Mouse (Mus musculus): ENCODE data around the gene Per2. TPM values are rescaled to one million over a fixed set of nuclear protein-coding genes. Genes with fewer than 3 reads are reported as not detected.

The Per2 gene
- total RNA-seq, 1 experiment from 2014 or later, result 42.3 TPM

DNA sequence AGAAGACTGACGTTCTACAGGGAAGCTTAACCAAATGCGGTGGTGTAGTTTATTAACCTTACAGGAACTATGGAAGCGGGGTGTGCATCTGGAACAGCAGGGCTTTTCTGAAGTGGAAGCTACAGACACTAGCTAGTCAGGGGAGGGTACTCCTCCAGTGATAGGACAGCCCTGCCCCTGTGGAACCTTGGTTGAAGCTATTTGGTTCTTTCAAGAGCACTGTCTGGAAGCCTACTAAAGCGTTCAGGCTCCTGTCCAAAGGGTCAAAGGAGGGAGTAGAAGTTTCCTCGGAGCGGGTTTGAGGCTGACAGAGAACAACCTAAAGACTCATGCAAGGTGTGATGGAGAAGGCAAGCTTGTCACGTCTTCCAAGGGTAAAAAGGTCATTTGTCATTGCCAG, 945 bp upstream of the Per2 start:
- no peak for DNase-seq

DNA sequence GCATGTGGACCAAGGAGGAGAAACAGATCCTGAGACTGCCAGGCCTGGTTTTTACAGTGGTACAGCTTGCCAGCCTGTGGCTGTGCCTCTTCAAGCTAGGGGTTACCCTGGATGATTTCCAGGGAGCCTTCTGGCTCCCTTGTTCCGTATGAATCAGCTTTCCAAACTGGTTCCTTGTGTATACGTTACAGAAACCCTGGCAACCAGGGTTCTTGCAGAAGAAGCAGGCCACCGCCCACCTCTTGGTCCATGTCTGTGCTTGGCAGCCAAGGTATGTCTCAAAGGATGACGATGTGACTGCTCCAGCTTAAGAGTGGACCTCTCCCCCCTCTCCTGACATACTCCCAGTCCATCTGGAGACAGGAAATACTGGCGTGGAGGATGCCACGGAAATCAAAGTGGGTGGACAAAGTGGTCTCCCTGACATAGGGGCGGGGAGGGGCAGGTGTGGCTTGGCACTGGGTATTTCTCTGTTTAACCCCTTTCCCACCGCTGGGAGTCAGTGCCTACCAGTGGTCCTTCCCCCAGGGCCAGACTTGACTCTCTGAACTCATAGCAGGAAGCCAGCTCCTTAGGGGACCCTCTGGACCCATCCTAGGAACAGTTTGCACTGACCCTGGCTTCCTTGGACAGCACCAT, 782 bp downstream of the Per2 start:
- peak; percentile 64 for DNase-seq

DNA sequence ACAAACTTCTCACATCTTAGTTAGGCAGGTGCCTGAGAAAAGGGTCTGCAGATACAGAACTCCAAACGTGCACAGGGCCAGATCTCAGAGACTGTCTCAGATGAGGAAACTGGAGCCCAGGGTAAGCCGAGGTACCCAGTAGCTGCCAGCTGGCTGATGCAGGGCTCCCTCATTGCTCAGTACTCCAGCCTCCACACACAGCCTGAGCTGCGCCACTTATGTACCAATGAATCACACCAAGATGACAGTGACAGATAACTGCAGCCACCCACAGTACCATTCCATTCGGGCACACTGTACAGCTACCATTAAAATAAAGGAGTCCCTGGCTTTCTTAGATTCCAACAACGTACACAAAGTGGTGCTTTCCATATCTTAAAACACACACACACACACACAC, 1.4 kb downstream of the Per2 start:
- peak; percentile 71 for DNase-seq

DNA sequence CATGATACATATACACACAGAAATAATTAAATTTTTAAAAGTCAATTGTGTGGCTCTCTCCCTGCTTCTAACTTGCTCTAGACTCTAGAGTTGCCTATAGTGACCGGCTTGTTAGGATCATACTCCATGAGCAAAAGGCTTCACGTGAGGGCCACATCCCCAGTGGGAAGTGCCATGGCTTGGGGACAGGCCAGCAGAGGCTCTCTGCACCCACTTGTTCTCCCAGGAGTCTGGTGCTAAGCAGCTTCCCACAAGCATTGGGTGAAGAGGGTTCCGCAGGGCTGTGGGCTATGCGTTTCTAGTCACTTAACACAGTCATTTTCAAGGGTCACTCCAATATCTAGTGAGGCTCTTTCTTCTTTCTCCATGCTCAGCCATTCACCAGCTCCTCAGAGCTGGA, 2.0 kb downstream of the Per2 start:
- DNase-seq, result no peak

DNA sequence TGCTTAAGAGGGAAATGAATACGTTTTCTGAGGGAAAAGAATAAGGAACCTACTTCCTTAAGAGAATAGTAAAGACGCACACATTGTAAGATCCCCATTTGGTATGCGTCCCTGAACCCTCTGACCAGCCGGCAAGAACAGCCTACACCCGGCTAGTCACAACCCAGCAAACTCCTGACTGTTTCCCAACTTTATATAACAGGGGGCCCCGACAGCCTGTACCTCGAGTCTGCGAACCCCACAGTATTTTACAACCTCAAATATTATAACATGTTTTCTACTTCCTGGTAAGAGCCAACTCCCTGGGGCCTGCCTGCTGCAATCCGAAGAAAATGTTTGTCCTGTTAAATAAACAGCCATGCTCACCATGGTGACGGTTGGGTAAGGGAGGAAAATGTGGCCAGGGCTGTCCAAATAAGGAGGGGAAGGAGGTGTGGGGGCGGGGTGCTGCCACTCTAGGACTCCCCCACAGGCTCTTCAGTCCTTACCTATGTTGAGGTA, 2.8 kb downstream of the Per2 start:
- DNase-seq, result peak; percentile 84

DNA sequence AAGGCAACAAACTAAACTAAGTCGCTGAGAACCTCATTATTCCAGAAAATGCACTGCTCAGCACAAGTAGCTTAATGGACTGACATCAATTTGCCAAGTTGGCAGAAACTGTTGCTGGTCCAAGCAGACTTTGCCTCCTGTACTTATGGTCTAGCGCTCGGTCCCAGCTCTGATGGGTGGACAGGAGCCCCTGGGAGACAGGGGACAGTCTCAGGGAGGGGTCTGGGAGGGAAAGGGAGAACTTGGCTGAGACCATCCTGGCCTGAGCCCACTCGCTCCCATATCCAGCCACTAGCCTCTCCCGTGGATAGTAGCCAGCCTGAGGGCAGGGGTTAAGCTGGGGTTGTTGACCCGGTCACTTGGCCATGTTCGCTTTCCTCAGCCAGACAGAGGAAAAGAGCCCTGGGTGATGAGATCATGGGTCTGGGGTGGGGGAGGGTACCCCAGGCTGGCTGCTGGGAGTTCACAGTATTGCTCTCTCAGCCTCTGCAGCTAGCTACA, 3.4 kb downstream of the Per2 start:
- peak; percentile 69 for DNase-seq

DNA sequence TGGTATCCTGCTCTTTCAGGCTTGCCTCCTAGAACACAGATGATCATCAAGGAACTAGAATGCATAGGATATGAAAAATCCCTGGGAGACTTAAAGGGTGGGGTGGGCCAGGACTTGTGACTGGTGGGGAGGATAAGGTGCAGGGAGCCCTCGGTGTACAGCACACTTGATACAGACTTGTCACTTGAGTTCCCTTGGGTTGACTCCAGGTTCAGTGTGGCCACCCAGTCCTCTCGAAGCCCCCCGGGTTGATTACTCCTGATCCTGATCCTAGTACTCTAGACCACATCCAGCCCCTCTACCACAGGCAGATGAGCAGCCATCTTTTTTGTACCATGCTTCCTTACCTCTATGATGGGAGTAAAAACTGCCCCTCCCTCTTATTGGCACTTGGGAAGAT, 4.2 kb downstream of the Per2 start:
- DNase-seq, result no peak

DNA sequence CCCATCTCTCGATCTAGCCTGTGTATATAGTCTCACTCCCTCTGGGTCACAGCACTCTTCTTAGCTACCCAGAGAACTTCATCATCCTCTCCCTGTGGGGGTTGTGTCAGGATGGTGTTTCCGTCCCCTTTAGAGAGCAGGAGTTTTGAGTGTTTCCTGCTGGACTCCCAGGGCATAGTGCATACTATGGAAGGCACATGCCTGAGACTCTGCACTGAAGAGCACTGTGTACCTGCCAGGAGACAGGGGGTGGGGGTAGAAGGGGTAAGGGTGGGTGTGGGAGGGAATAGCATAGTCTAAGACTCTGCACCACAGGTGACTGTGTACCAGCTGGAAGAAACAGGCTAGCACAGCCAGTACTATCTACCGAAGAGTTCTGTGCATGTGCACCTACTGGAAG, 4.8 kb downstream of the Per2 start:
- DNase-seq, result no peak

DNA sequence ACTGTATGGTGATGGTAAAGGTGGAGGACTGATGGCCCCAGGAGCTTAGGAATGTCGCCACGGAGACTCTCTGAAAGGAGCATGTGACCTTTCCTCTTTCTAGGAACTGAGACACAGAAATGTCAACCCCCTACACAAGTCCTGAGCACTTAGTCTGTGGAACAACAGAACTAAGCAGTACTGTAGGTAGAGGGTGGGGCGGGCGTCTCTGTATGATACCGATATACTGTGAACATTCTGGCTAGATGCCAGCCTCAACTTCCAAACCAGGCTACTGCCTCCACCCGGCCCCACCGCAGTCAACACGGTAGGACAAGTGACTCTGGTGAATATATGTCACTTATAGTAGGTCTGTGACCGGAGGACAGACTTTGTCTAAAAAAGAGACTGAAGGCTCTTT, 5.2 kb downstream of the Per2 start:
- DNase-seq, result no peak

DNA sequence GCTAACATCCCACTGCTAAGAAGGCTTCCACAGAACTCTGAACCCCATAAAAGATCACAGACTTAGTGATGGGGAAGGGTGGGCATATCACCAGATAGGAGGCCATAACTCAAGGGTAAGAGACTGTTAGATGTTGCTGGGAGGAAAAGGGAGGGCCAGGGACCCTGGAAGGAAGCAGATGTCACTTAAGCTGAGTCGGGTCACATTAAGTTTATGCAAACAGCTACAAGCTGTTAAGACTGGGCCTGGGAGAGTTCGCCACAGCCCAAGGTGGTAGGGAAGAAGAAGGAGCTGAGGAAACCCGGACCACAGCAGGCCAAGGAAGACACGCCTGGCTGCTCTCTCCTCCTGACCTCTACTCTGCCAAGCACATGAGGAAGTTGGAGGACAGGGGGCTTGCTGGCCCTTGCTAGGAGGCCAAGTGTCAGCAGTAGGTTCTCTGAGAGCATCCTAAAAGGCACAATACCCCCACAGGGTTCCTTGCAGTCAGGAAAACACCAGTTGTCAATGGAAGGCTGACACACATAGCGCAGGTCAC, 7.5 kb downstream of the Per2 start:
- no peak for DNase-seq

DNA sequence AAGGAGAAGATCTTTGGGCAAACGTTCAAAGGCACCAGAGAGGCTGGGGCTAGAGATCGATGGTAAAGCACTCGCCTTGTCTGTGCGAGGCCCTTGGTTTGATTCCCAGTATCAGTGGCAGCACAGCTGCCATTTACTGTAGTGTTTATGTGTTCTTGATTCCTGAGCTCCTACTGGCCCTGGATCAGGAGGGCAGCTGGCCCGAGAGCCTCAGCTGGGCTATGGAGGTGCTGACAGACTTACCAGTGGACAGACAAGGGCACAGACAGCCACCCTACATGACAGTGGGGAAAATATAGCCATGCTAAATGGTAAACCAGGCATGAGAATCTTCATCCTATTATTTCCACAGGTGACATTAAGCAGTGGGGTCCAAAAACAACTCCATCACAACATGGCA, 8.3 kb downstream of the Per2 start:
- DNase-seq, result no peak

DNA sequence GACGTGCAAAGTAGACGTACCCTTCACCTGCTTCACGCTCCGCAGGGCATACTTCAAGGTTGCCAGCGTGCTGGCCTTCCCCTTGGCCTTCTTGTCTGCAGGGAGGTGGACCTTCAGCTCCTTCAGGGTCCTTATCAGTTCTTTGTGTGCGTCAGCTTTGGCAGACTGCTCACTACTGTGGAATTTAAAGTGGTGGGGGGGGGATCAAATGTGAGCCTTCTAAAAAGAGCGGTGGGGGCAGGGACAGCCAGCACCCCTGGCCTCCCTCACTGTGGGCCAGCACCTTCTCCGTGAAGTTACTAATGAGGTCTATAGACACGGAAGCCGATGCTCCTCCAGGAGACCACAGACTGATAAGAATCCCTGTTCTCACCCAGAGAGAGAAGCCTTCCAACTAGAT, 10.4 kb downstream of the Per2 start:
- DNase-seq, result peak; percentile 76

DNA sequence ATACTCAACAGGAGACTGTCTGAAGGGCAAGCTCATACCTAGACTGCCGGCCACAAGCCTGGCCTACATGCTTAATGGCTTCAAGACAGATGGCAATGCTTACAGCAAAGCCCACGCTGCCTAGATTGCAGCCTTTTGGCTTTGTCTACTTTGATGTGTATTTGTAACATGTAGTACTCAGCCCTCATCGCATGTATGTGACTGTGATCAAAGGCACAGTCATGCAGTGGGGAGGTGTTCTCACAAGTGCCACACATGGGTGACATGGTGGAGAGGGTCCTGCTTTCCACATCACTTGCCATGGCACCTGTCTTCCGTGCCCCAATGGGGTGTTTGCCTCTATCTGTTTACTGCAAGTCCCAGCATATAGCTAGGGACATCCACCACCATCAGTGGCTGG, 12.6 kb downstream of the Per2 start:
- DNase-seq, result no peak

DNA sequence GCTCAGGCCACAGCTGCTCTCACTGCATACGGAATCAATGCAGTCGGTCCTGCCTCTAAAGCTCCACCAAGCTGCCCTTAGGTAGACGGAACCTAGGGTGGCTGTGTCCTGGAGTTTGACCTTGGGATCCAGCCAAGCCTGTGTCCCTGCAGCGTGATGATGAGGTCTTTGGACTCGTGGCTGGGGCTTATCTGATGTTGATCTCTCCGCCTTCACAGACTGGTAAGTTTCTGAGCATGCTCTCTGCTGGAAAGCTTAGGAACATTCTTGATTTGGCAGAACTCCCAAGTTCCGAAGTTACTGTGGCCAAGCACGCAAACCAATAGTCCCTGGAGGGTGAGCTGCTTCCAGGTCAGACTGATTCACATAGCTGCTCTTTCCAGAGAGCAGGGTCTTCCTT, 13.1 kb downstream of the Per2 start:
- peak; percentile 93 for DNase-seq

DNA sequence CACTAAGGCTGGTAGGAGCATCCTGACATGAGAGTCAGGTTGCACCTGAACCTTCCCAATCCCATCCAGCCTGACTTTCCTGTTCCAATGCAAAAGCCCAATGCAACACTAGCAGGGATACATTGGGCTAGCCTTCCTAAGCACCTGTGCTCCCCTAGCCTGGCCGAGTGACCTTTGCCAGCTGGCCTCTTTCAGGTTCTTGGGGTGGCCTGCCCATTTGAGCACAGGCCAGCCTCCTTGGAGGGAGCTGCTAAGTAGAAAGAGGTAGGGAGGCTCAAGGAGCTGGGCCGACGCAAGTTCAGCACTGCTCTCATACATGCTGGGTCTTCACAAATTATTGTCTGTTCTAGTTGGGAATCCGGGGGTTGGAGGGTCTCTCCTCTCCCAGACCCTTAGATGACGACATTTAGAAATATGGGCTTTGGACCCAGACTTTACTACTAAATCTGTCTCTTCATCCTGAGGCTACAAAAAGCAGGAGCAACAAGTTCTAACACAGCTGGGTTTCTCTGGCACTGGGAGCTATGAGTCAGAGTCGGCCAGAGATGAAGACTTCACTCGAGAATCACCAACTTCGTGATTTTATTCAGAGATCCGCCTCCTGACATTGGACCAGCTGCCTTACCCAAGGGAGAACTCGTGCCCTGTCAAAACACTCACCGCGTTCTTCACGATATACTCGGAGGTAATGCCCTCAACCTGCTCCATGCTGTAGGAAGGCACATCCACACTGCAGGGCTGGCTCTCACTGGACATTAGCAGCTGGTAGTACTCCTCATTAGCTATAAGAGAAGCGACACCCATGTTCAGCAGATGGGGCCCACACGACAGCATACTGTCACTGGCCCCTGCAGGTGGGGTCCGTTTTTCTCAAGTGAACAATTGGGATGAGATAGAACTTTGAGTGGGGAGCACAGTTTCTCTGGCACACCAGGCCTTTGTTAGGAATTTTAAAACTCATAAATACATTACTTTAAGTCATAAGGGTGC, 14.0 kb downstream of the Per2 start:
- peak; percentile 67 for DNase-seq

DNA sequence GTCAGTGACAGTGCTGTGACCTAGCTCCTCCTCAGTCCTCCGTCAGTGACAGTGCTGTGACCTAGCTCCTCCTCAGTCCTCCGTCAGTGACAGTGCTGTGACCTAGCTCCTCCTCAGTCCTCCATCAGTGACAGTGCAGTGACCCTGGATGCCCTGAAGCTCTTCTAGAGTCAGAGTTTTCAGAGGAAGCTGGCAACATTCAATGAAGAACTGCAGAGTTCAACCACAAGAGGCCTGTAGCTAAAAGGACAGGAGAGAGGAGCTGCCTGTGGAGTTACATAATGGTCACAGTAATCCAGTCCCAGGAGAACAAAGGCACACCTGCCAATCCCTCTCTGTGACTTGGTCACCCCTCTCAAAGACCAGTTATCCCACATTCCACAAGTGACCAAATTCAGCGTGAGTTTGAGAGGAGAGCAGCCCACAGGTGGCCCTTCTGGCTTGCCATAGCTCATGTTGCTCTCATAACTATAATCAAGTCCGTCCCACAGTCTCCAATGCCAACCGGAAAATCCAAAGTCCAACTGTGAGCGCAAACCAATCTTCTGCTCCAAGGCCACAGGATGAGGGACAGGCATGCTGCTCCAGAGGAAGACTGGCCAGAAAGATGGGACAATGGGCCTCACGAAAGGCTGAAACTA, 16.7 kb downstream of the Per2 start:
- DNase-seq, result peak; percentile 30

DNA sequence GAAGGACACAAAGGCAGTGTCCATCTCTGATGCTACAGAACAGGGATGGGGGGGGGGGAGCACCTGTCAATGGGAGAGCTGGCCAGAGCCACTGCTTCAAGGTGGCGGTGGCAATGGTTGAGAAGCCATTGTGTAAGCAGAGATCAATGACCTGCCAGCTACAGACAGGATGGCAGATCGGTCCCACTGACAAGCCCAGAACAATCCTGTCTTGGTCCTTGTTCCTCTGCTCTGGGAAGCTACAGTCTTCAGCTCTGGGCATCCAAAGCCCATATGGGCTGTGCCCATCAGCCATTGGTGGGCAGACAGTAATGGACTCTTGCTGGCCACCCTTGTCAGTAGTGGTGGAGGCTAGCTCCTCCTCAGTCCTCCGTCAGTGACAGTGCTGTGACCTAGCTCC, 17.3 kb downstream of the Per2 start:
- no peak for DNase-seq

DNA sequence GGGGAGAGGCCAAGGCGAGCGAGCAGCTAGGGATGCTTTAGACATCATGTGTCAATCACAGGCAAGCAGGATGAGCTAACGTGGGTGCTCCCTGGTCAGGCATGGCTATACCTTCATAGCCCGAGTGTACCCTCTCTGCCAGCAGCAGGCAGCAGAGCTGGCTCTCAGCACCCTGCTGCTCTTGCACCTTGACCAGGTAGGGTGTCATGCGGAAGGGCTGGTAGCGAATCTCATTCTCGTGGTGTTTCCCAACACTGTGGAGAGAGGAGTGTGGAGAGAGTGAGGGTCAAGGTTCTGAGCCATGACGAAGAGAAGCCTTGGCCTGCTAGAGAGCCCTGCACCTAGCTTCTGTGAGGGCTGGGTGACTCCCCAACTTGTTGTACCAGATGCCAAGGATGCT, 19.3 kb downstream of the Per2 start:
- DNase-seq, result peak; percentile 16

DNA sequence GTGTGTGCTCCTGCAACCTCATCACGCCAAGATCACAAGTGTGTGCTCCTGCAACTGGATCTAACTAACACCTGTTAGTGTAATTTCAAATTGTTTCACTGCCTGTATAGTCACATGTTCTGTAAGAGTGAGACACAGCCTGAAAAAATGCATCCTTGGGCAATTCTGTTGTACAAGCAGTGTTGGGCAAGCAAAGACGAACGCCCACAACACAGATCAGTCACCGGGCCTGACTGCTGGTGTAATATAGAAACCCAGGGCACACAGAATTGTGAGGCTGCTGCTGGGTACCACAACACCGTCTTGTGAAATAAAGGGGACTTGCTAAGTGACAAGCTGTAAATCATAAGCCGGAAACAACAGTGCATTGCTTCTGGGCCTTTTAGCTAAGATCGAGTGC, 21.6 kb downstream of the Per2 start:
- DNase-seq, result peak; percentile 69

DNA sequence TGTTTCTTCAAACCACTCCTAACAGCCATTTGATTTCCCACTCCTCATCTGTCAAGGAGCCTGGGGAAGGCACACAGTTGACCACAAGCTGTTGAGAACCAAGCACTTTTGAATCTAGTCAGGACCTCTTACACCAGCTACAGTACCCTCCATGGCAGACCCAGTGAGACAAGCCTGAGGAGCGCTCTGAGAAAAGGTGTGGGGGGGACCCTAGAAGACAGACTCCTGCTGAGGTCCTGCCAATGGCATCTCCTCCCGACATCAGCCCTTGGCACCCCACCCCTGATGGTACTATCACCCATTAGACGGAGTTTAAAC, 22.1 kb downstream of the Per2 start:
- DNase-seq, result peak; percentile 12

DNA sequence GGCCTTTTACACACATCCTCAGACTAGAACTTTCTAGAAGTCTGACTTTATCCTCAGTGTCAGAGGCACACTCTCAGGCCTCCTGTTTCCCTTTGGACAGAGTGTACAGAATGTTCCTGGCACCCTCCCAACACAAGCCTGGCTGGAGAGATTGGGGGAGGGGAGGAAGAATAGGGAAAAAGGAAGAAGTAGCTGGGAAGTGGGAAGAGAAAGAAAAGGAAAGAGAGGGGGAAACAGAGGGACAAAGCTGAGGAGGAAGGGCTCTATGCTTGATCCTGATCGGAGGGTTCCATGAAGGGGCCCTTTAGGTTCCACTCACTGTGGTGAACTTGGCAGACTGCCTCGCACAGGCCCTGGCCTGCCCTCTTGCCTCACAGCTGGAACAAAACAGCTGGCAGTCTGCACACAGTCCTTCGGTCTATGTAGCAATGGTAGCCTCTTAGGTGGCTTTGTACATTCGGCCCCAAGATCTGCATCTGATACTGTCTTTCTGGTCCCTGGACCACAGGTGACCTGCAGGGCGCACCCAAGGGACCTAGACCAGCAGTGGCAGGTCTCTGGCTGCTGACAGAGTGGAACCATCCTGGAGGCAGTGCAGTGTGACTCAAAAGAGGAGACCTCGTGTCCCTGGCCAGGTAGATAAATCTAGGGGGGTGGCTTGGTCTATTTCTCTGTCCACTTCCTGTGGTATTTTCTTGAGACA, 22.6 kb downstream of the Per2 start:
- DNase-seq, result peak; percentile 91

DNA sequence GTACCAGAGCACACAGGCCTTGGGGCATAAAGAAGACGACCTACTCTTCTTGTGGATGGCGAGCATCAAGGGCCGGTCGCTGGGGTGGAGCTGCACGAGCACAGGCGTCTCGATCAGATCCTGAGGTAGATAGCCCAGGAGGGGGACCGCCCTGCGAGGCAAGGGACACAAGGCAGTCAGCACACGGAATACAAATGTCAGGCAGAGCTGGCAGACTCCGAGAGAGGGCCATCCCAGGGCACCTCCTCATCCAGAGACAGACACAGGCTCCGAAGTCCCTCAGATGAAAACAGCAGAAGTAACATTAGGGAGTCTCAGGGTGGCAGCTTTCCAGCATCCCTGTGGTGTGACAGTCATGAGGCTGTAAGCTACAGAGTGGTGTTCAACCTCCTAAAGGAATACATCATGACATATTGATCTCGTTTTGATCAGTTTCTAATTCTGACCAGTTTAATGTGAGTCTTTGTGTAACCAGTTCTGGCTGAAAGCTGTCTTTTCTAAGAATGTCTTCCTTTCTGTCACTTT, 23.5 kb downstream of the Per2 start:
- DNase-seq, result peak; percentile 5

Data from adrenal gland, postnatal 14 days (tissue).